Mouse (Mus musculus) stomach, postnatal 0 days (tissue): Measurements from ENCODE around the gene Olfml1. TPM values are rescaled to one million over a fixed set of nuclear protein-coding genes. Genes with fewer than 3 reads are reported as not detected.

Experiments used
- ATAC-seq: fragments of 200-750 bp; cut with Nextera tagmentation; 2 replicates; pipeline ENCODE4 v1.8.0; 2017; ENCODE audit not compliant: low FRiP score, low TSS enrichment
- DNase-seq: peaks from one replicate; pipeline ENCODE4 v3.0.0-alpha.2; 2016; ENCODE audit warnings: low spot score
- H3K27ac ChIP-seq: fragments of 300-500 bp; sonication (generic); replicated peaks from 2 replicates; pipeline ENCODE4 v1.5.1; 2014; ENCODE audit warnings: mild to moderate bottlenecking, control low read depth
- H3K27me3 ChIP-seq: fragments of 300-500 bp; sonication (generic); 2 replicates; pipeline ENCODE4 v1.6.1; 2014; ENCODE audit warnings: low read length; ENCODE audit not compliant: control insufficient read depth, insufficient read depth
- H3K36me3 ChIP-seq: fragments of 300-500 bp; sonication (generic); 2 replicates; pipeline ENCODE4 v1.6.1; 2014; ENCODE audit warnings: low read length, mixed read lengths; ENCODE audit not compliant: control insufficient read depth, insufficient read depth
- H3K4me1 ChIP-seq: fragments of 300-500 bp; sonication (generic); replicated peaks from 2 replicates; pipeline ENCODE4 v1.6.1; 2014; ENCODE audit warnings: antibody characterized with exemption; ENCODE audit not compliant: control insufficient read depth, insufficient read depth
- H3K4me2 ChIP-seq: fragments of 300-500 bp; sonication (generic); replicated peaks from 2 replicates; pipeline ENCODE4 v1.6.1; 2014; ENCODE audit warnings: low read depth, mild to moderate bottlenecking, control low read depth, moderate library complexity
- H3K4me3 ChIP-seq: fragments of 300-500 bp; sonication (generic); 2 replicates; pipeline ENCODE4 v1.5.1; 2014; ENCODE audit warnings: low read depth, low read length, control low read depth
- H3K9ac ChIP-seq: fragments of 300-500 bp; sonication (generic); 2 replicates; pipeline ENCODE4 v1.6.1; 2014; ENCODE audit warnings: mild to moderate bottlenecking, low read length, control low read depth, mixed read lengths
- H3K9me3 ChIP-seq: fragments of 300-500 bp; sonication (generic); 2 replicates; pipeline ENCODE4 v1.6.1; 2016; ENCODE audit warnings: low read length; ENCODE audit not compliant: control insufficient read depth
- CTCF ChIP-seq: IDR thresholded peaks from 2 replicates; pipeline ENCODE4 v1.5.1; 2016; ENCODE audit warnings: antibody characterized with exemption, low read depth, mild to moderate bottlenecking, moderate library complexity
- EP300 ChIP-seq: optimal IDR thresholded peaks from 2 replicates; pipeline ENCODE3; 2016; ENCODE audit warnings: antibody characterized with exemption
- WGBS: fragments of 180-500 bp; shearing (Covaris S2); extraction: QIAGEN DNeasy Blood & Tissue Kit; methylation state at CpG from one replicate; pipeline ENCODE4 v1.1.7; 2014; 5-methylcytosine and 5-hydroxymethylcytosine counted together
- polyA plus RNA-seq: library from polyadenylated mRNA; unstranded; fragments of >200 nt; fragmentation: Nextera tagmentation; extraction: Ambion mirVana; gene quantifications from 2 replicates; pipeline ENCODE4 v1.2.1, GENCODE M21; 2015

The Olfml1 gene
- polyA plus RNA-seq, 1 experiment from 2014 or later, result 11.0 TPM

GRCm38 (mm10) chr7:107624432-107624831 lies 57.2 kb downstream of the Olfml1 start:
- Histone ChIP-seq H3K36me3 (no peaks in the 10 kb centered on the region), H3K4me3 (no peak overlapping the region), H3K9ac (no peak overlapping the region), H3K4me1 (no peaks in the 10 kb centered on the region), H3K27ac (no peak overlapping the region), H3K9me3 (no peaks in the 10 kb centered on the region), H3K4me2 (no peak overlapping the region), H3K27me3 (no peaks in the 10 kb centered on the region)
- DNase-seq (no peak), ATAC-seq (no peak)
- TF ChIP-seq EP300 (no peak), CTCF (no peak)
- WGBS, result 56% methylated on average over 3 of the region's 3 CpGs

DNA sequence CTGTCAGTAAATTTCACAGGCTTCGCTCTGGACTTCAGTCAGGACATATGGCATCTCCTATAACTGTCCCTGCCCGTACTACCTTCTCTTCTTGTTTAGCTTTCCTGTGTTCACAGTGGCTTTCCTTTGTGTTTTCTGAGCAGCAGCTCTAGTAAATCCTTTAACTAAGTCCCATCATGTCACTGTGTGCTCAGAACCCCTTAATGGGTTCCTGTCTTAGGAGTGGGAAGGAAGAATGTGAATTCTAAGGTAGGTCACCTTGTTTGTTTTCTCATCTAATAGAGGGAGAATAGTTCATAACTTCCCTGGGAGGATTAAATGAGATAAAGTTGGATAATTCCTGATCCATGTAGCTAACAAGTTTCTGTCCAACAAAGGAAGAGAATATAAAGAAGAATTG lies 57.8 kb downstream of the Olfml1 start, which contains the start of gene 5330417H12Rik:
Gene 5330417H12Rik (minus strand): TSS at position 101 of the 400 bp plus-strand sequence.
- no peak within 1 kb of the TSS for H3K27ac ChIP-seq
- H3K4me2 ChIP-seq, result no peak within 1 kb of the TSS
- no peaks in the 10 kb centered on the region for H3K27me3 ChIP-seq
- H3K4me1 ChIP-seq, result no peaks in the 10 kb centered on the region
- H3K36me3 ChIP-seq, result no peaks in the 10 kb centered on the region
- no peak for ATAC-seq
- no peak within 1 kb of the TSS for H3K9ac ChIP-seq
- H3K4me3 ChIP-seq, result no peak within 1 kb of the TSS
- WGBS, result 71% methylated on average over 2 of the region's 2 CpGs
- no peak for DNase-seq
- TF ChIP-seq CTCF (no peak), EP300 (no peak)
- H3K9me3 ChIP-seq, result no peaks in the 10 kb centered on the region

DNA sequence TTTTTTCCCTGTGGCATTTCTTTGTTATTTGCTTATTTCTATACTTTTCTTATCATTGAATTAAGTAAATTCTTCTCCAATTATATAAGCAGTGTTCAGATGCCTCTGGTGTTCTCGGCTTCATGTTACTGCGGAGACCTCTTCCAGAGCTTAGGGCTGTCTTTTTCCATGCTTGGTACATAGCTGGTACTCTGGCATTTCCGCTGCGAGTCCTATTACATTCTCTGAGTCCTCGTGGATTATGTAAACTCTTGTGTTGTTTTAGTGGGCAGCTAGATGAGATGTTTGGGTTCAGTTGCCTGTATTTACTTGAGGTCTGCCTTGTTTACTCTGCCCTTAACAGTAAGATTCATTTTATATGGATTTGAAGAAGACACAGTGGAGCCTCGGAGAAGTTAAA lies 58.5 kb downstream of the Olfml1 start:
- no peak for ATAC-seq
- no peak overlapping the region for H3K9ac ChIP-seq
- no peaks in the 10 kb centered on the region for H3K27me3 ChIP-seq
- DNase-seq, result no peak
- no peak overlapping the region for H3K27ac ChIP-seq
- no peak overlapping the region for H3K4me3 ChIP-seq
- H3K4me2 ChIP-seq, result no peak overlapping the region
- no peaks in the 10 kb centered on the region for H3K36me3 ChIP-seq
- TF ChIP-seq CTCF (no peak), EP300 (no peak)
- WGBS, result 44% methylated on average over 6 of the region's 6 CpGs
- H3K4me1 ChIP-seq, result no peaks in the 10 kb centered on the region
- H3K9me3 ChIP-seq, result no peaks in the 10 kb centered on the region

- Histone ChIP-seq H3K4me1 (no peaks in the 10 kb centered on the region), H3K4me3 (no peak overlapping the region), H3K4me2 (no peak overlapping the region), H3K36me3 (no peaks in the 10 kb centered on the region), H3K9me3 (no peaks in the 10 kb centered on the region), H3K27me3 (no peaks in the 10 kb centered on the region), H3K27ac (no peak overlapping the region), H3K9ac (no peak overlapping the region)
- no peak for TF ChIP-seq CTCF
- TF ChIP-seq EP300, result no peak
- DNase-seq (no peak), ATAC-seq (no peak)
Observed at GRCm38 (mm10) chr7:107628383-107628782, 61.1 kb downstream of the Olfml1 start.

- no peak overlapping the region for H3K27ac ChIP-seq
- WGBS, result 82% methylated on average over 4 of the region's 4 CpGs
Observed at GRCm38 (mm10) chr7:107633201-107633600, 66.0 kb downstream of the Olfml1 start.

DNA sequence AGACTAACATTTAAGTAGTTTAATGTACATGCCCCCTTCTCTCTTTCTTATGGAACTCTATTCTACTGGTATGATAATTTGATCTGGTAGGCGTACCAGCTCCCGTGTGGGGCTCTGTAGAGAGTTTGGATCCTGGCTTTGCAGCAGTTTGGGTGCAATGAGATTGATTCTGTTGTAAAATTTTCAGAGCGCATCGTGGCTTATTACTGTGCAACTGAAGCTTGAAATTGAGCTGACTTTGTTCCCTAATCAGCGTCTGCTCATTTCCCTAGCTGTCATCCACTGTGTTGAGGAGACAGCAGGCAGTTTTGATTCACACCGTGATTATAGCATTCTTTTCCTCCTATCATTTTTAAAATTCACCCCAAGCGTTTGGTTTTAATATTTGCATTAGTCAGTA lies 70.2 kb downstream of the Olfml1 start:
- H3K36me3 ChIP-seq, result no peaks in the 10 kb centered on the region
- DNase-seq, result no peak
- no peaks in the 10 kb centered on the region for H3K9me3 ChIP-seq
- no peak overlapping the region for H3K27ac ChIP-seq
- no peaks in the 10 kb centered on the region for H3K27me3 ChIP-seq
- no peak overlapping the region for H3K4me3 ChIP-seq
- H3K4me1 ChIP-seq, result no peaks in the 10 kb centered on the region
- no peak for TF ChIP-seq EP300
- TF ChIP-seq CTCF, result no peak
- no peak overlapping the region for H3K9ac ChIP-seq
- no peak overlapping the region for H3K4me2 ChIP-seq
- no peak for ATAC-seq
- 83% methylated on average over 7 of the region's 7 CpGs for WGBS

More at GRCm38 (mm10) chr7:107633201-107633600, 66.0 kb downstream of the Olfml1 start:
- no peak for ATAC-seq
- H3K4me1 ChIP-seq, result no peaks in the 10 kb centered on the region
- H3K9me3 ChIP-seq, result no peaks in the 10 kb centered on the region
- H3K4me3 ChIP-seq, result no peak overlapping the region
- no peak for TF ChIP-seq CTCF
- no peak for TF ChIP-seq EP300
- H3K27me3 ChIP-seq, result no peaks in the 10 kb centered on the region
- no peak overlapping the region for H3K4me2 ChIP-seq
- no peak for DNase-seq
- no peaks in the 10 kb centered on the region for H3K36me3 ChIP-seq
- no peak overlapping the region for H3K9ac ChIP-seq
